In genomic region chr1:94055966-94056365, GRCm38 (mm10) we compare ENCODE assay signal across 31 mouse cellular contexts. TPM values are rescaled to one million over a fixed set of nuclear protein-coding genes. Genes with fewer than 3 reads are reported as not detected.
DNase-seq lines count a peak whose midpoint lies in the region; ATAC-seq lines count a peak whose summit lies in the region.
"Had no signal": no experiment of that assay in that cellular context is flagged by ENCODE, and none has a peak within 500 bp of the region (broad histone marks: within the 10 kb centered on the region; RNA-seq: fewer than 3 reads in every experiment).

No protein-coding gene starts in this region.

- peak; percentile 10 to 14 for DNase-seq in layer of hippocampus, postnatal 10 days (ENCODE audit: low spot score in 2 of 2)
- no peak for DNase-seq in layer of hippocampus, postnatal 36 days
- DNase-seq in CD4-positive helper T cell, adult 2 months (ENCODE audit: low read depth, low spot score) = peak; percentile 64
- no peak for DNase-seq in gastrocnemius, postnatal 36 days
- DNase-seq in embryo, embryonic 9.5 days (ENCODE audit: extremely low spot score) = no peak
- DNase-seq: adrenal gland, postnatal 25 days; cerebellum, adult 2 months; kidney, postnatal 4 days; left cerebral cortex, postnatal 4 days; liver; right cerebral cortex, postnatal 14 days; thymus, adult 2 months had no signal

- intact Hi-C loops in gastrocnemius, postnatal 36 days (cut with DNase I) = no loop called here

- peak; percentile 16 for ATAC-seq in activated CD4-positive, CD25-positive, alpha-beta regulatory T cell, adult 4 months
- ATAC-seq in megakaryocyte, adult 5-6 weeks (ENCODE audit: poor library complexity, severe bottlenecking) = peak; percentile 83
- ATAC-seq: forebrain, embryonic 16.5 days; intestine, embryonic 15.5 days; midbrain, embryonic 13.5 days had no signal

RNA-seq across cellular contexts. Expression of gene Pdcd1, which starts 3.6 kb away (rescaled TPM):
- under 1 TPM; 0.18 to 0.30 TPM for total RNA-seq in layer of hippocampus, postnatal 10 days (2021)
- total RNA-seq in layer of hippocampus, postnatal 36 days (2021) = not detected
- polyA plus RNA-seq in activated CD4-positive, CD25-positive, alpha-beta regulatory T cell, adult 4 months (2017; shearing (Covaris generic)) = 100 to 1,000 TPM; 116 to 187 TPM
- not detected in 2 replicates for total RNA-seq in megakaryocyte, adult 5-6 weeks (2015)
- total RNA-seq in megakaryocyte, adult 5-6 weeks (2017) = 0.26 TPM in 1 of 2 replicates, not detected in the other
- total RNA-seq in gastrocnemius, postnatal 36 days (2021) = not detected
- total RNA-seq: adrenal gland, postnatal 25 days; gastrocnemius, adult 18-20 months; heart, postnatal 25 days; left cerebral cortex, adult 2 months had no signal
- polyA plus RNA-seq: C2C12; embryonic facial prominence, embryonic 12.5 days; forebrain, embryonic 16.5 days; hindbrain, embryonic 14.5 days; kidney, embryonic 14.5 days; liver, embryonic 16.5 days; macrophage; midbrain, embryonic 13.5 days; neural tube, embryonic 15.5 days had no signal

RNA-seq across cellular contexts. Expression of gene Neu4, which starts 35.7 kb away (rescaled TPM):
- 10 to 100 TPM; 13.2 to 14.0 TPM for total RNA-seq in layer of hippocampus, postnatal 10 days (2021)
- total RNA-seq in layer of hippocampus, postnatal 36 days (2021) = 10 to 100 TPM; 10.4 to 12.3 TPM
- under 1 TPM in 1 of 2 experiments, not detected in 1; 0.15 TPM for polyA plus RNA-seq in activated CD4-positive, CD25-positive, alpha-beta regulatory T cell, adult 4 months (2017; shearing (Covaris generic))
- not detected in 2 replicates for total RNA-seq in megakaryocyte, adult 5-6 weeks (2015)
- not detected in 2 replicates for total RNA-seq in megakaryocyte, adult 5-6 weeks (2017)
- total RNA-seq in gastrocnemius, postnatal 36 days (2021) = not detected
- total RNA-seq: adrenal gland, postnatal 25 days; ES-E14; gastrocnemius, adult 18-20 months; heart, postnatal 25 days had no signal
- polyA plus RNA-seq: C2C12; embryonic facial prominence, embryonic 12.5 days; forebrain, embryonic 16.5 days; gonadal fat pad, adult 2 months; intestine, embryonic 15.5 days; kidney, embryonic 14.5 days; liver, embryonic 16.5 days; macrophage; midbrain, embryonic 13.5 days; stomach, embryonic 16.5 days; thymus, adult 2 months; urinary bladder, adult 2 months had no signal

Comparison
In these comparisons a context has a peak if more than half of its experiments do, and no peak if none do; other contexts are left out.
1. DNase-seq: peak in layer of hippocampus, postnatal 10 days (2 of 2) and CD4-positive helper T cell, adult 2 months (single experiment); none in layer of hippocampus, postnatal 36 days (0 of 2), gastrocnemius, postnatal 36 days (0 of 2) and embryo, embryonic 9.5 days (single experiment).
2. RNA of gene Neu4, which starts 35.7 kb away (total RNA-seq): 13.2 to 14.0 TPM in layer of hippocampus, postnatal 10 days and 10.4 to 12.3 TPM in layer of hippocampus, postnatal 36 days; not detected in megakaryocyte, adult 5-6 weeks and not detected in gastrocnemius, postnatal 36 days; every median in the first group is over 10 times any median in the second.